Mouse (Mus musculus): Measurements from ENCODE around the gene Smagp.

DNA sequence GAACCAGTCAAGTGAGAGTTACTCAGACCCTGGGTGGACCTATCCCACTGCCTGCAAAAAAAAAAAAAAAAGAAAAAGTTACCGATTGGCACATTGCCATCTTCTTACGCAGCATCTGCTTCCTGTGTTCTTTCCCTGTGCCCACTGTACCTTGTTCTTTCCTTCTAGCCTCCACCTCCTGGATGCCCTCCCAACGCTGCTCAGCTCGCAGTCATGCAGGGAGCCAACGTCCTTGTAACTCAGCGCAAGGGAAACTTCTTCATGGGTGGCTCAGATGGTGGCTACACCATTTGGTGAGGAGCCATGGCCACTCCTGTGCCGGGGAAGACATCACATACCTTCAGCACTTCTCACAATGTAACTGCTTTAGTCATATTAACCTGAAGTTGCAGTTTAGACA lies 17.5 kb downstream of the Smagp start:
- TF ChIP-seq EP300 (IDR thresholded peaks at IDR 0.05; ENCODE audit: low read depth) (no peak), CTCF (IDR thresholded peaks at IDR 0.05; ENCODE audit: low read depth) (no peak)
